Comparison of ENCODE assay signal across 29 mouse cellular contexts in the genomic region with DNA sequence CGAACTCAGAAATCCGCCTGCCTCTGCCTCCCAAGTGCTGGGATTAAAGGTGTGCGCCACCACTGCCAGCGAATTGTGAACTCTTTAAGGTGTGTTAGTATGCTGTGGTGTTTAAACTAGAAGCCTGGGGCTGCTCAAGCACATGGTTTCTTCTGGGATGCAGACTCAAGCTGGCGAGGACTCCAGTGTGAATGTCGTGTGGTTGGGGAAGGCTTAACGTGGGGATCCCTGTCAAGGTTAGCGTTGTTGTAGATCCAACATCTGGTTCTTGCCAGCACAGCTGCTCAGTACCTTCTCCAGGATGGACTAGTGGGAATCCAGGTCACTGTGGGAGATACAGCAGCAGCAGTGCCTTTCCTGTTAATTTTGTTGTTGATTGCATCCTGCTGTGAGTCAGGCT. TPM values are rescaled to one million over a fixed set of nuclear protein-coding genes. Genes with fewer than 3 reads are reported as not detected.
"Had no signal": no experiment of that assay in that cellular context is flagged by ENCODE, and none has a peak within 500 bp of the region (broad histone marks: within the 10 kb centered on the region; RNA-seq: fewer than 3 reads in every experiment).

No protein-coding gene starts in this region.

- DNase-seq: cerebellum, adult 8-10 months; cerebellum, adult 9-10 months; cerebellum, adult 9-11 months; cerebellum, postnatal 10 days; cerebellum, postnatal 14 days; cerebellum, postnatal 25 days; cerebellum, postnatal 36 days; embryo, embryonic 11 days; forebrain, postnatal 0 days; gastrocnemius, adult 2 months; gastrocnemius, postnatal 10 days; gastrocnemius, postnatal 14 days; gastrocnemius, postnatal 25 days; gastrocnemius, postnatal 36 days; heart, adult 18-20 months; heart, adult 2 months had no signal

- H3K4me1 ChIP-seq: embryonic facial prominence, embryonic 12.5 days; embryonic facial prominence, embryonic 13.5 days; embryonic facial prominence, embryonic 15.5 days had no signal

- H3K9me3 ChIP-seq: embryonic facial prominence, embryonic 10.5 days; embryonic facial prominence, embryonic 12.5 days; embryonic facial prominence, embryonic 13.5 days; embryonic facial prominence, embryonic 15.5 days; forebrain, embryonic 10.5 days; forebrain, embryonic 12.5 days; forebrain, embryonic 13.5 days; forebrain, embryonic 15.5 days had no signal

- H3K4me3 ChIP-seq: embryonic facial prominence, embryonic 10.5 days; embryonic facial prominence, embryonic 12.5 days; embryonic facial prominence, embryonic 13.5 days; embryonic facial prominence, embryonic 15.5 days; erythroblast, embryonic 14.5 days; forebrain, embryonic 10.5 days; forebrain, embryonic 12.5 days; forebrain, embryonic 13.5 days; forebrain, embryonic 15.5 days; gastrocnemius, adult 2 months; heart, adult 2 months had no signal

- H3K27me3 ChIP-seq: embryonic facial prominence, embryonic 12.5 days; embryonic facial prominence, embryonic 13.5 days; embryonic facial prominence, embryonic 15.5 days; forebrain, embryonic 13.5 days; forebrain, embryonic 15.5 days had no signal

- H3K27ac ChIP-seq: embryonic facial prominence, embryonic 10.5 days; embryonic facial prominence, embryonic 12.5 days; embryonic facial prominence, embryonic 13.5 days; embryonic facial prominence, embryonic 15.5 days; forebrain, embryonic 10.5 days; forebrain, embryonic 12.5 days; forebrain, embryonic 13.5 days; forebrain, embryonic 15.5 days; gastrocnemius, adult 2 months; heart, adult 2 months had no signal

- H3K36me3 ChIP-seq: embryonic facial prominence, embryonic 10.5 days; embryonic facial prominence, embryonic 12.5 days; embryonic facial prominence, embryonic 13.5 days; embryonic facial prominence, embryonic 15.5 days; forebrain, embryonic 10.5 days; forebrain, embryonic 12.5 days; forebrain, embryonic 15.5 days had no signal

RNA-seq across cellular contexts. Expression of gene B3galt5, which starts 3.6 kb away (rescaled TPM):
- total RNA-seq: gastrocnemius, adult 18-20 months; gastrocnemius, adult 2 months; gastrocnemius, adult 8-10 months; heart, adult 18-20 months; heart, adult 2 months; heart, adult 8-10 months had no signal
- polyA plus RNA-seq: erythroblast, embryonic 14.5 days; heart, adult 2 months had no signal

RNA-seq across cellular contexts. Expression of gene Sh3bgr, which starts 31.7 kb away (rescaled TPM):
- total RNA-seq: granulocyte monocyte progenitor cell, adult 5-6 weeks had no signal
- polyA plus RNA-seq: erythroblast, embryonic 14.5 days had no signal

RNA-seq across cellular contexts. Expression of gene Lca5l, which starts 39.9 kb away (rescaled TPM):
- total RNA-seq: granulocyte monocyte progenitor cell, adult 5-6 weeks had no signal
- polyA plus RNA-seq: erythroblast, embryonic 14.5 days had no signal
